Mouse (Mus musculus) embryo, embryonic 9.5 days (tissue): ENCODE results near the gene Arel1.

Experiments used
- DNase-seq: peaks from one replicate; pipeline ENCODE4 v3.0.0-alpha.2; 2017; ENCODE audit errors: extremely low spot score

The Arel1 gene

DNA sequence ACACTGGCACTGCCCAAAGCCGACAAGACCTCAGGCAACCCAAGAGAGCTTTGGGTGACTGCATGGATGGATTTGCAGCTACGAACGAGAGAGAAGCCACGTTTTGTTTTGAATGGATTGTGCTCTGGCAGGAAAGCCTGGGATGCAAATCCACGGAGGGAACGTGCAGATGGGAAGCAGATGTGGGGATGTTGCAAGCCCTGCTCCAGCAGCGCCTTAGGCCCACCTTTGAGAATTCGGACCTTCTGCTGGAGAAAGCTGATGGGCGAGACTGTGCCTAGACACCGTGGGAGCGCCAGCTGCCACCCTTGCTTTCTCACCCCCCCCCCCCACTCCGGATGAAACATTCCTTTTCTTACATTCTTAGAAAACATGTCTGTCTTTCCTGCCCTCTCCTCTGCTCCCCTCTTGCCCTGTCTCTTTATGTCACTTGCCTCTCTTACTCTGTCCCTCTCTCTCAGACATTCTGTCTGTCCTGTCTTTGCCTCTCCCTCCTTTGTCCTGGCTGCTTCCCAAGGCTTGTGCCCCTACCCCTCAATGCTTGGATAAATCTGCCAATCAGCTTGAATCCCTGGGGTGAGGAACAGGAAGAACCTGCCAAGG is 63.6 kb downstream of the Arel1 start:
- DNase-seq = no peak

DNA sequence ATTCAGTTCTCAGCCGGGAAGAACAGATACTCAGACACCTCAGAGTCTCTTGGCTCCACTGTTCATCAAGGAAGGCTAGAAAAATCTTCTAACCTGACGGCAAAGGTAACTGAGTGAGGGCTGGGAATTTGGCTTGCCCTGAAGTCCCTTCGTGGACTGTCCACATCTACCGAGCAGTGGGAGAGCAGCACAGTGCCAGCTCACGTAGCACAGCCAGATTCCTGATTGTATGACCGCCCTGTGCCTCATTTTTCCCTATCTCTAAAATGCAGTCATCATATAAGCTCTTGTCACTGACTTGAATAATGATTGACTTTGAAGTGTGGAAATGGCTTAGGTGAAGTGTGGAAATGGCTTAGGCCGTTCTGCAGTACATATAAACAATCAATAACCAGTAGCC is 66.3 kb downstream of the Arel1 start:
- DNase-seq = no peak

DNA sequence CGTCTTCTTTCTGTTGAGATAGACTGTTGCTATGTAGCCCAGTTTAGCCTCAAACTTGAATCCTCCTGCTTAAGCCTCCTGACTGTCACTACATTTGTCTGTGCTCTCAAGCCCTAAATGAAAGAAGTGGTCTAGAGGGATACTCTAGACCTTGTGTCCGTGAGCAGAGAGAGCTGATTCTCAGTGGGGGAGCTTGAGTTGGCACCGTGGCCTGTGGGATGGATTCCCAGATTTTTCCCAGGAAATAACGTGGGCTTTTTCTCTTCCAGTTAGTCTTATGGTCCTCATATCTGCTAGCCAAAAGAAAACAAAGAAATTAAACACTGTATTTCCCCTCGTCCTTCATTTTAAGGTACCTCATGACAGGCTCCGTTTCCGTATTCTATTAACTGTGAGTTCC is 70.4 kb downstream of the Arel1 start:
- no peak for DNase-seq

DNA sequence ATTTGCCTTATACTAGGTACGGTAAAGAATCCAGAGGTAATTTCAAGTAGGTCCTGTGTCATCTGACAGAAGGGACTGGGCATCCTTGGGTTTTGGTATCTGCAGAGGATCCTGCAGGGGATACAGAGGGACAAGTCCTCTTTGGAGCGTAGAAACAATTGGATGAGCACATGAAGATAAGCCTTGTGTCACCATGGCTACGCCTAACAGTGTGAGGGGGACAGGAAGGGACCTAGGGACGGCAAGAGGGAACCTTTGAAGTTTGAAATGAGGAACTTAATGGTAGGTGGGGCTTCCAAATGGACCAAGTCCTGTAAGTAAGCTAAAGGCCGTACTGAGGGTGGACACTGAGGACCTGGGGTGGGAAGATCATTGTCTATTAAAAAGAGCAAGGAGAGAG is 73.4 kb downstream of the Arel1 start:
- DNase-seq = no peak

DNA sequence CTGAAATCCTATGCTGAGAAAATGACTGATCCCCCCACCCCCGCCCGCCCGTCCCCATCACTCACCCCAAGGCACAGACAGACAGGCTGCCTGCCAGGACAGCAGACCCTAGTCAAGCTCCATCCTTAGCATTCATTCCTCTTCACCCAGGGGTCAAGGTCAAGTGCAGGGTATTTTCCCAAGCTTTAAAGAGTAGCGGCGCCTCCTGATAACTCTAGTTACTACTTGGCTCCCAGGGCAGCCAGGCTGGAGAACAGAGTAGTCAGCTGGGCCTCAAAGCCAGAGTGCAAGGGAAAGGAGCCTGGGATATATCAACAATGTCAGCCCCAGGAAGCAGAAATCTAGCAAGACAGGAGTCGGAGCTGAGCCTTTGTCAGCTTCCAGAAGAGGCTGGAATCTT is 74.5 kb downstream of the Arel1 start:
- no peak for DNase-seq

DNA sequence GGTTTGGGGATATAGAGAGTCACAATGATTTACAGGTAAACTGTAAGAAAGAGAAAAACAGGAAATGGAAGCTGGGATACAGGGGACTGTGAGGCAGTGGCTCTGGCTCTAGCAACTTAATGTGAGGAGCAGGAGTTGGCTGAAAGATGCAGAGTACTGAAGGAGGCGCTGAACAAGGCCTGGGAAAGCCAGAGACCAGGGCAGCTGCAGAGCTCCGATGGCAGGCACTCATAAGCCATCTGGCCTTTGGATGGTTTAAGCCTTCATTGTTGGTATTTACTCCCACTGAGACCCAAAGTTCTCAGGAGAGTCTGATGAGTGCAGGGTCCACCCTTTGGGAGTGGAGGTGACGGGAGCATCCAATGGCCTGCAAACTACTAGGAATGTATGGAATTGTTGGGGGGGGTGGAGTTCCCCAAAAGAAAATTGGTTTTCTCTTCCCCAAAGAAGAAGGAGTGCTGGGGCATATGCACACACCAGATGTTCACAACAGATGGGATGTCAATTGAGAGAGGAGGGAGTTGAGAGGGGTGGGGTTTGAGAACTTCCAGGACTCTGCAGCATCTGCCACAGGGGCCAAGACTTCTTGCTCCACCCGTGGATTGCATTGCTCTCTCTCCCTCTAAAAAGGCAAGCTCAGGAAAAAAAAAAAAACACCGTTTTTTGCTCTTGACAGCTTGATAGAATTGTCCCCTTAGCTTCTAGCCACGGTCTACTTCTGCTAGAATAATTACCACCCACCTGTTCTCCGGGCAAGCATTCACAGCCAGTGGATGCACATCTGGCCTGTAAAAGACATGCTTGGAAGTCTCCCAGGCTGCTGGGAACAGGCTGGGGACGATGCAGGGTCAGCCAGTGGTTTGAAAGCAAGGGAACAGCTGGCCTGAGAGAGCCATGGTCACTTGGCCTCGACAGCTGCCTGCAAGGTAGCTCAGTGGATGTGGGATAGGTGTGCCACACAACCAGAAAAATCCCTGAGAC is 76.8 kb downstream of the Arel1 start:
- no peak for DNase-seq

DNA sequence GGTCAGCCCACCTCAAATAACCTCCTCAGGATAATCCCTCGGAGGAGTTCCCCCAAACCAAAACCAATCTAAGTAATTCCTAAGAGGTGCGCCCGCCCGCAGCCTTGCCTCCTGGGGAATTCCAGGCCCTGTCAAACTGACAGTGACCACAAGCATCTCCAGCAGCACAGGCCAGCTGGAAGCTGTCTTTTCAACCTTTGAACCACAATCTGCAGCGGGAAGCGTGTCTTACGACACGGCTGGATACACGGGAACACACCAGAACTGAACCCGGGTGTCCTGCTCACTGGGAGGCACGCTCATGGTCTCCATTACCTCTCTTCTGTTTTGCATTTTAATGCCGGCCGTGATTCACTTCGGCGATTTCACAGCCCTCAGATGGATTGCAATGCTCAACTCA is 80.4 kb downstream of the Arel1 start:
- no peak for DNase-seq

DNA sequence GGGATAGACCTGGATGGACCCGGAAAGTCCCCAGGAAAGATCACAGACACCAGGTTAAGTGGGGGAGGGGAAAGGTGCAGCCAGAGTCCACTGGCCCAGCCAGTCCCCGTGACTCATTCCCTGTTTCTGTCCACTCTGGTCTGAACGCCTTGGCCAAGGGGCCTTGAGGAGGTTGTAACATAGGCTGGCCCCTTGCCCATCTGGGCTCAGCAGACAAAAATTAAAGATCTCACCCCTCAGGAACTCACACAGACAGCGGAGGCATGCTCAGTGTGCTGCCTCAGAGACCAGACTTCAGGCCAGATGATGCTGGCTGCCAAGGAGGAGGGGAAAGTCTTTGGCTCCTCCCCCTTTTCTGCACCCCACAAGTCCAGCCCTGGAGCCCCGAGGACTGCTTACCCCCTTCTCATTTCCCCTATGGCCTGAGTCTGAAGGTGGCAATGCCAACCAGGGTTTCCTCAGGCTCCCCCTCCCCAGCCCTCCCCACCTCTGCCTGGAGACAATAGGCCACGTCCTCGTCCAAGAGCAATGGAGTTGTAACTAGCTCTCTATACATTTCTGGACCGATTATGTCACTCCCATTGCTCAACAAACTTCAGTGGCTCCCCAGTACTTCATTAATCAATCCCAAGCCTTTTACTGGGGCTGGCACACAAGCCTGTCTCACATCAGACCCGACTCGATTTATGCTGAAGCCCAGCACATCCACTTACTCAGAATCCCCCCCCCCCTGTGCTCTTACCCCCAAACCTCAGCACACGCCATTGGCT is 85.4 kb downstream of the Arel1 start:
- no peak for DNase-seq

DNA sequence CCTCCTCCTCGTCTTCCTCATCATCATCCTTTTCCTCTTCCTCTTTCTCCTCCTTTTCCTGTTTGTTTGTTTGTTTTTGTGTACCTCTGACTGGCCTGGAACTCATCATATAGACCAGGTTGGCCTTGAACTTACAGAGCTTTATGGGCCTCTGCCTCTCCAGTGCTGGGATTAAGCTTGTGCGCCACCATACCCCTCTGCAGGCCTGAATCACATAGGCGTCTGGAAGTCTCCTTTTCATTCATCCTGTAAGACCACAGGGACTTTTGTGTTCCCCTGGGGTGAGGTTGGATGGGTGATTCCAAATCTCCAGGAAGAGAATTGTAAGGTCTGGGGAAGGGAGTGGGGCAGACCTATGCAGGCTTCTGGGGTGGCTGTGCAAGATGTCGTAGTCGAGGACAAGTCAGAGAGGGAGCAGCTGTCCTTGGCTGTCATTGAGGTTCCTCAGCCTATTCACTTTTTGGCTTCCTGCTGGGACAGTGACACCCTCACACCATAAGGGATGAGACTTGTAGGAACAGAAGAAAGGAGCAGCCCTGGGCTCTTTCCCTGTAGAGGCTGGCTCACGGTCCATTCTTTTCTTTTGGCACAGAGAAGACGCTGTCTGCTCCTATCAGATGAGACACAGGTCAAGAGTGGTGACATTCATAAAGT is 86.2 kb downstream of the Arel1 start:
- DNase-seq = no peak

DNA sequence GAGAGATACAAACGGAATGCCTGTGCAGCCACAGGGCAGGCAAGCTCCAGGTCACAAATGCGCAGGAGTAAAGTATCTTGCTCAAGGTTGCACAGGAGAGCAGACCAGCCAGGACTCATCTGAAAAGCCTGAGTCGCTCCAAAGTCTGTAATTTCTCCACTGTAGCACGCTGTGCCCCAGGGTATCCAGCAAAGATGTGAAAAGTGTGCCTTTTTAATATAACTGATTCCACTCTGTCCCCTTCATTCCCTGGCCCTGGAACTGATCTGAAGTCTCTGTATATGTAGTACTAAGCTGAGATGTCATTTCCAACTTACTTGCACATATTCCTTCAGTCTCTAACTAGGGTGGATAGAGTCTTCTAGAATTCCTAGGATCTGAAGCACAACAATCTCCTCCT is 87.9 kb downstream of the Arel1 start:
- no peak for DNase-seq

DNA sequence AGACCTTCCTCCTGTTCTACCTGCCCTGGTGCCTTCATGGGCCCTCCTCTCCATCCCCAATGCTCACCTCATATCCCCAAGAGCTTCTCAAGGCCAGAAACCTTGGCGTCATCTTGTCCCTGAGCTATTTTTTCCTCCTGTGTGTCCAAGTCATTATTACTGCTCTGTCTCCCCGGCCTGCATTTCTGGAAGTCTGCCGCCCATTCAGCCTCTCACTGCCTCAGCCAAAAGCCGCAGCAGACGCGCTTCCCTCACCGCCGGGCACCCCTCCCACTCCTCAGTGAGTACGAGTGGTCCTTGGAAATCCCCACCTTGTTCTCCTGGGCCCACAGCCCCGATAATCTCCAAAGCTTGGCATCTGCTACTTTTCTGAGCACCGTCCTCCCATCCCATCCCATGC is 90.6 kb downstream of the Arel1 start:
- no peak for DNase-seq

DNA sequence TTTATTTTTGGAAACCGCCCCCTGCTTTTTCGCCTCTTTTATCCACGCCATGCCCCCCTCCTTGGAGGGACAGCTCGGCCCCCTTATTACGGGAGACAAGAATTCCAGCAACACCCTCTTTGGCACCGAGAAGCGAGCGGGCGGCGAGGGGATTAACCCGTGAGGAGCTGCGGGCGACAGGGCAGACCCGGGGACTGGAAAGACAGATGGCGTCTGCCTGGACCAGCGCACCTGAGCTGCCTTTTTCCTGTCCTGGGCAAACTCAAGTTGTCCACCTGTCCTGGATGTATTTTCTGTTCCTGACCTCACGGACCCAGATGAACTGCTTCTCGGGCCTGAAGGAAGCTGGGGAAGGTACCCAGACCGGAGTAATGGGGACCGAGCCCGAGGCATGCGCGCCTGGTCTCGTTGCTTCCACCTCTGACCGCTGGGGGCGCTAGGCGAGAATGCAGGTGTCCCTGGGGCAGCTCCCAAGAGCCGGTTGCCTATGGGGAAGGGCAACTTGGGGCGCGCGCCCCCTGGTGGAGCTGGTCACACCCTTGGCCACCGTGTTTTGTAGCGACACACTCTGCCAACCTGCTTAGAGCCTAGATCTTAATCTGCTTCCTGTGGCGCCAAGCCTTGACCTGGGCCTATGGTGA is 94.1 kb downstream of the Arel1 start, which contains the start of gene Ltbp2:
Ltbp2 (minus strand) TSS at position 52 of the 641 bp plus-strand sequence.
- peak; percentile 83 for DNase-seq

DNA sequence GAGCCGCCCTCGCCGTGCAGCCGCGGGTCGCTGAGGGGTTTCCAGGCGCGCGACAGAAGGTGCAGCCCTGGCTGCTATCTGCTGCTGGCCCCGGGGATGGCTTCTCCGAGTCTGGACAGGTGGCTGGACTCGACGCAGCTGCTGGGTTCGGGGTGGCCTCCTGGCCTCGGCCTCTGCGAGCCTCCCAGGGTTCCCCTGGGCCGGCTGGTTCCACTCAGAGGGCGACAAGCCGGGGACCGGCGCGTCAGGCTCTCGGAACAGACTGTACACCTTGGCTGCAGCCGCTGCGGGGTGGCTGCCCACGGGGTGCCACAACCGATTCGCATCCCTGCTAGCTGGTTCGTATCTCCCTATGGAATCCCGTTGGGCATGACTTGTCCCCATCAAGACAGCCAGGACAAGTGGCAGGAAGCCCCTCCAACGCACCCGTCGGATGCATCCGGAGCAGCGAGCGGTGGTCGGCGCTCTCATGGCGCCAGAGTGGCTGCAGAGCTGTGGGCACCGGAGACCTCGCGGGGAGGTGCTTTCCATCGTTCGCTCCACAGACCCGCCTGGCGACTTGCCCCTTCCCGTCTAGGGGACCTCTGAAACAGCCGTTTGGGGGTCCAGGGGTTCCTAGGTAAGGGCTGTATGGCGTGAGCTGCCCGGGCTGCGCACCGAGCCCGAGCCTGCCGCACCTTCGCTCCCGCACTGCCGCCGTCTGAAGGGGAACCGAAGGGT is 94.8 kb downstream of the Arel1 start:
- DNase-seq = peak; percentile 35

DNA sequence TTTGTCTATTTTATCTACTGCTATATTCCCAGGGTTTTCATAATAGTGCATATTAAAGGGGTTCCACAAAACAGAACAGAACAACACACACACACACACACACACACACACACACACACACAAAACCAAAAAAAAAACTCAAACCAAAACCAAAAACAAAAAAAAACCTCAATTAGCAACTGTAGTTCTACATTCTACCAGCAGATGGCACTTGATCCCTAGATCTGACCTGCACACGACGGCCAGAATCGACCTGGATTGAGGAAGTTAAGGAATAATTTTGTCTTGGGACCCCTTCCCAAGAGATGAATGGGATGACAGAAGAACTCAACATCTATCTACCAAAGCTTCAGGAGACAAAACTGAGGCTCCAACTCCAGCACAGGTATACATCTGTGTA is 97.3 kb downstream of the Arel1 start:
- DNase-seq = peak; percentile 40

DNA sequence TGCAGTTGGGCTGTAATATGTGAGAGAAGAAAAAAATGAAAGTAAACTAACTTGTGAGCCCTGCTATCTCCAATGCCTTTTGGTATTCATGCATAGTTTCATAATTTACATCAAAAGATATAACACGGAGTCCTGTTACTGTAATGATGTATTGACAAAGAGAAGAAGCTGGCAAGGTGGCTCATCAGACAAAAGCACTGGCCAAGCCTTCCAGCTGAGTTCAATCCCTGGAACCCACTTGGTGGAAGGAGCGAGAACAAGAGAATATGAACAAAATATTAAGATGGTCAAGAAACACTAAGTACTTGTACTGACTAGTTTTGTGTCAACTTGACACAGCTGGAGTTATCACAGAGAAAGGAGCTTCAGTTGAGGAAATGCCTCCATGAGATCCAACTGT is 98.4 kb downstream of the Arel1 start:
- DNase-seq = no peak
